Mouse (Mus musculus) liver, postnatal 0 days (tissue): ENCODE results near the gene Ncstn. TPM values are rescaled to one million over a fixed set of nuclear protein-coding genes. Genes with fewer than 3 reads are reported as not detected.

Experiments used
- ATAC-seq: fragments of 200-750 bp; cut with Nextera tagmentation; 2 replicates; pipeline ENCODE4 v1.8.0; 2017; ENCODE audit warnings: mild to moderate bottlenecking, moderate library complexity
- DNase-seq: peaks from one replicate; pipeline ENCODE4 v3.0.0-alpha.2; 2016
- H3K27ac ChIP-seq: fragments of 300-500 bp; sonication (generic); 2 replicates; pipeline ENCODE4 v1.5.1; 2014; ENCODE audit warnings: antibody characterized with exemption, moderate library complexity, mild to moderate bottlenecking, low read depth
- H3K27me3 ChIP-seq: fragments of 300-500 bp; sonication (generic); 2 replicates; pipeline ENCODE4 v1.6.1; 2014; ENCODE audit warnings: low read length, control low read depth, mixed read lengths; ENCODE audit not compliant: insufficient read depth
- H3K36me3 ChIP-seq: fragments of 300-500 bp; sonication (generic); replicated peaks from 2 replicates; pipeline ENCODE4 v1.6.1; 2014; ENCODE audit warnings: mild to moderate bottlenecking, control low read depth, low read length, moderate library complexity, mixed read lengths; ENCODE audit not compliant: insufficient read depth
- H3K4me1 ChIP-seq: fragments of 300-500 bp; sonication (generic); 2 replicates; pipeline ENCODE4 v1.6.1; 2014; ENCODE audit warnings: antibody characterized with exemption, mild to moderate bottlenecking, control low read depth; ENCODE audit not compliant: insufficient read depth
- H3K4me2 ChIP-seq: fragments of 300-500 bp; sonication (generic); 2 replicates; pipeline ENCODE4 v1.6.1; 2014; ENCODE audit warnings: low read depth, mild to moderate bottlenecking, low read length, moderate library complexity, mixed read lengths
- H3K4me3 ChIP-seq: fragments of 300-500 bp; sonication (generic); 2 replicates; pipeline ENCODE4 v1.5.1; 2014; ENCODE audit warnings: low read depth, low read length
- H3K9ac ChIP-seq: fragments of 300-500 bp; sonication (generic); replicated peaks from 2 replicates; pipeline ENCODE4 v1.6.1; 2014; ENCODE audit warnings: mild to moderate bottlenecking, moderate library complexity
- H3K9me3 ChIP-seq: fragments of 300-500 bp; sonication (generic); 2 replicates; pipeline ENCODE4 v1.6.1; 2016; ENCODE audit warnings: mild to moderate bottlenecking, control low read depth, low read length, mixed read lengths
- CTCF ChIP-seq: sonication (generic); IDR thresholded peaks from 2 replicates; pipeline ENCODE4 v1.5.1; 2016; ENCODE audit warnings: antibody characterized with exemption, low read depth
- EP300 ChIP-seq: IDR thresholded peaks from 2 replicates; pipeline ENCODE4 v1.6.1; 2016; ENCODE audit warnings: antibody characterized with exemption, low read depth, mild to moderate bottlenecking
- WGBS: fragments of 180-500 bp; shearing (Covaris S2); extraction: QIAGEN DNeasy Blood & Tissue Kit; methylation state at CpG from one replicate; pipeline ENCODE4 v1.1.7; 2014; ENCODE audit not compliant: insufficient replicate concordance; 5-methylcytosine and 5-hydroxymethylcytosine counted together
- polyA plus RNA-seq: library from polyadenylated mRNA; unstranded; fragments of >200 nt; fragmentation: Nextera tagmentation; extraction: Ambion mirVana; gene quantifications from 2 replicates; pipeline ENCODE4 v1.2.1, GENCODE M21; 2015

The Ncstn gene
- polyA plus RNA-seq, 1 experiment from 2014 or later: 41.8 TPM

GRCm38 (mm10) chr1:172027010-172027808 lies 55.4 kb downstream of the Ncstn start:
- Histone ChIP-seq H3K36me3 (no peaks in the 10 kb centered on the region), H3K9me3 (no peaks in the 10 kb centered on the region), H3K4me2 (peak overlapping the region; percentile 87), H3K9ac (peak overlapping the region; percentile 76), H3K27me3 (no peaks in the 10 kb centered on the region), H3K4me1 (peaks cover 7% of the 10 kb centered on the region), H3K27ac (peak overlapping the region; percentile 18; the same call in 1 of the 2 replicates), H3K4me3 (peak overlapping the region; percentile 76)
- ATAC-seq: peak; percentile 92
- TF ChIP-seq EP300: no peak
- no peak for TF ChIP-seq CTCF
- WGBS: 2% methylated on average over 48 of the region's 54 CpGs
- DNase-seq: peak; percentile 86

DNA sequence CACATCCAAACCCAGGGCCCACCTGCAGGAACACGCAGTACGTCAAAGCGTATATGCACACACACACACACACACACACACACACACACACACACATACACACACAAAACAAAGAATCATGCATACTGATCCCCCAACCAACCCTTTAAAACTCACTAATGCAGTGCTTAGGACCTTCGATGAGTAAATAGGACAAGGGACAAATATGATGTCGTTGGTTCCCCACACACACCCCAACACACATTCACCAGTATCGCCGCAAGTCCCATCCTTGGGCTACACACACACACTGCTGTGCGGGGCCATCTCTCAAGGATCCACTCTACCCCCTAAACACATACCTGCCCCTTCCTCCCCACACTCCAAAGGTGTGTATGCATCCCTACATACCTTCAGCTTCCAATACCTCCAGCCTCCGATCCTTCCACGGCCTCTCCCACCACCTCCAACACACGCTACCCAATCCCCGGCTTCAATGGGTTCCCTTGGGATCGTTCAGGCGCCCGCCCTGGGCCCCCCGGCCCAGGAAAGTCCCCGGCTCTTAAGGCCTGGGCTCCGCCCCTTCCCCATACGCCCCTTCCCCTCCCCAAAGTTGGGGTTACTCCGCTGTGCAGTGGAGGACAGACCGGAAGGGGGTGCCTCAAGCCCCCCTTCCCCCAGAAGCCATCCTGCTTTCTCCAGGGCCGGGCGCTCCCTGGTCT lies 56.2 kb downstream of the Ncstn start:
- Histone ChIP-seq H3K4me3 (peak overlapping the region; percentile 76), H3K9me3 (no peaks in the 10 kb centered on the region), H3K27ac (no peak overlapping the region), H3K4me1 (peaks cover 7% of the 10 kb centered on the region), H3K36me3 (no peaks in the 10 kb centered on the region), H3K9ac (peak overlapping the region; percentile 76), H3K4me2 (peak overlapping the region; percentile 87), H3K27me3 (no peaks in the 10 kb centered on the region)
- WGBS: 10% methylated on average over 23 of the region's 23 CpGs
- no peak for TF ChIP-seq CTCF
- no peak for TF ChIP-seq EP300
- DNase-seq (no peak), ATAC-seq (peak; percentile 22)

GRCm38 (mm10) chr1:172025201-172025904 lies 57.2 kb downstream of the Ncstn start:
- Histone ChIP-seq H3K27ac (no peak overlapping the region), H3K4me3 (no peak overlapping the region)

GRCm38 (mm10) chr1:172024140-172024895 lies 58.3 kb downstream of the Ncstn start:
- WGBS: 64% methylated on average over 9 of the region's 9 CpGs
- TF ChIP-seq EP300: no peak
- Histone ChIP-seq H3K9me3 (no peaks in the 10 kb centered on the region), H3K4me3 (no peak overlapping the region), H3K4me1 (peaks cover 7% of the 10 kb centered on the region), H3K36me3 (no peaks in the 10 kb centered on the region), H3K27me3 (no peaks in the 10 kb centered on the region), H3K4me2 (no peak overlapping the region), H3K27ac (no peak overlapping the region), H3K9ac (no peak overlapping the region)
- ATAC-seq (no peak), DNase-seq (no peak)

More at GRCm38 (mm10) chr1:172025201-172025904, 57.2 kb downstream of the Ncstn start:
- no peak for ATAC-seq
- TF ChIP-seq EP300 (no peak), CTCF (no peak)
- no peak overlapping the region for H3K9ac ChIP-seq
- no peaks in the 10 kb centered on the region for H3K36me3 ChIP-seq
- no peak for DNase-seq
- 68% methylated on average over 8 of the region's 8 CpGs for WGBS
- no peak overlapping the region for H3K4me2 ChIP-seq
- H3K9me3 ChIP-seq: no peaks in the 10 kb centered on the region
- peaks cover 7% of the 10 kb centered on the region for H3K4me1 ChIP-seq
- H3K27me3 ChIP-seq: no peaks in the 10 kb centered on the region

- Histone ChIP-seq H3K36me3 (no peaks in the 10 kb centered on the region), H3K4me1 (no peaks in the 10 kb centered on the region)
- ATAC-seq: no peak
These were observed 62.6 kb downstream of the Ncstn start for GRCm38 (mm10) chr1:172019863-172020521.

More at GRCm38 (mm10) chr1:172019863-172020521, 62.6 kb downstream of the Ncstn start:
- Histone ChIP-seq H3K27me3 (no peaks in the 10 kb centered on the region), H3K4me2 (no peak overlapping the region), H3K27ac (no peak overlapping the region), H3K9me3 (no peaks in the 10 kb centered on the region), H3K9ac (no peak overlapping the region), H3K4me3 (no peak overlapping the region)
- no peak for DNase-seq
- WGBS: 76% methylated on average over 10 of the region's 10 CpGs
- TF ChIP-seq CTCF (no peak), EP300 (no peak)
